Mouse (Mus musculus) heart, postnatal 0 days (tissue): ENCODE data around the gene Parva.

Source experiments
- CTCF ChIP-seq: IDR thresholded peaks from 2 replicates; pipeline ENCODE4 v1.5.1; 2016; ENCODE audit warnings: antibody characterized with exemption, control low read depth, low read depth
- EP300 ChIP-seq: IDR thresholded peaks from 2 replicates; pipeline ENCODE4 v1.6.1; 2016; ENCODE audit warnings: antibody characterized with exemption, low read depth

- TF ChIP-seq EP300 (no peak), CTCF (no peak)
Observed at GRCm38 (mm10) chr7:112526226-112526625, 98.9 kb downstream of the Parva start.
